Mouse (Mus musculus) brain, embryonic 14.5 days (tissue): ENCODE results near the gene Tmub1.

Experiments used
- CTCF ChIP-seq: fragments of 200-500 bp; IDR thresholded peaks from 2 replicates; pipeline ENCODE4 v1.5.1; 2012; ENCODE audit warnings: inconsistent platforms, mild to moderate bottlenecking, moderate library complexity, borderline replicate concordance; ENCODE audit not compliant: insufficient read depth, insufficient read length; ENCODE audit errors: extremely low read depth
- POLR2A ChIP-seq: fragments of 200-500 bp; IDR thresholded peaks from 2 replicates; pipeline ENCODE4 v1.6.1; 2012; ENCODE audit warnings: mild to moderate bottlenecking, inconsistent platforms, borderline replicate concordance; ENCODE audit not compliant: poor library complexity, insufficient read depth, insufficient read length, severe bottlenecking; ENCODE audit errors: extremely low read depth

DNA sequence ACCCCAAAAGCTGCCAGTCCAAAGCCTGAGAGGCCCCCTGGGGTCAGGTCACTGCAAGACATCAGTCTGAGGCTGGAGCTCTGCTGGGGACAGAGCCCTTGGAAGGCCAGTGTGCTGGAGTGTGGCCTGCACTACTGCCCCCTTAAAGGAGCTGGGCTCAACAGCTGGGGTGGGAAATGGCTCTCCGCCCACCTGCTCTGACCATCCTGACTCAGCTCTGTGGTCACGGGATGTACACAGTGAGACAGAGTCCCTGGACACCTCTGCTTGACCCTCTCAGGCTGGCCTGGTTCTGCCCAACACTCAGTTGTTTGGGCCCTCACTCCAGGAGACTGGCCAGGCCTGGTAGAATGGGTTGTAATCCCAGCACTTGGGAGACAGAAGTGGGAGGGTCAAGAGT is 38.2 kb downstream of the Tmub1 start:
- TF ChIP-seq POLR2A = no peak
- no peak for TF ChIP-seq CTCF
